Mouse (Mus musculus): ENCODE results near the gene Cyp4f18. TPM values are rescaled to one million over a fixed set of nuclear protein-coding genes. Genes with fewer than 3 reads are reported as not detected.
"Not testable (repeated sequence)": the region's sequence is repeated elsewhere in the genome, so short reads cannot be mapped to it uniquely, and the experiment has no call there.

The Cyp4f18 gene
- polyA plus RNA-seq, 1 experiment from 2014 or later, result 0.81 TPM

DNA sequence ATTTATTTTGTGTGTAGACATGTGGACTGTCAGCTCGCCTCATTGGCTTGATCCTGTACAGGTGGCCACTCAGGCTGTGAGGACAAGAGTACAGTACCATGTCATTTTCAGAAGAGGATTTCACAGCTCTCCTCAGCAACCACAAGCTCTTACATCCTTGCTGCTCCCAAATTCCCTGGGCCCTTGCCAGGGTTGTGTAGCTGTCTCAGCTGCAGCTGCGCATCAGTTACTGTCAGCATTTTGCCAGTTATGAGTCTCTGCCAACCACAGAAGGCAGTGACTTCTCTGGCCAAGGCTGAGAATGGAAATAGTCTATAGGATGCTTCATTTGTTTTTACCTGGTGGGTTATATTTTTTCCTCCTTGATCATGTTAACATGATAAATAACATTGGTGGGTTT, 8.7 kb upstream of the Cyp4f18 start:
- Histone ChIP-seq H3K4me3 (ENCODE audit: low read depth, low read length) (no peak overlapping the region), H3K27ac (ENCODE audit: low read depth, low read length) (no peak overlapping the region), H3K4me2 (ENCODE audit: low read depth, low read length, severe bottlenecking) (no peak overlapping the region), H3K9me3 (ENCODE audit: control insufficient read depth, low read length) (no peaks in the 10 kb centered on the region), H3K36me3 (ENCODE audit: control insufficient read depth, insufficient read depth, low read length) (no peaks in the 10 kb centered on the region), H3K4me1 (replicated peaks; ENCODE audit: control insufficient read depth, insufficient read depth, low read length) (no peaks in the 10 kb centered on the region), H3K27me3 (ENCODE audit: control insufficient read depth, insufficient read depth, low read length) (no peaks in the 10 kb centered on the region), H3K9ac (ENCODE audit: low read length) (no peak overlapping the region)
- no peak for ATAC-seq (replicated peaks; ENCODE audit: low FRiP score)
- DNase-seq (ENCODE audit: low spot score), result no peak
- 69% methylated on average over 2 of the region's 2 CpGs for WGBS

DNA sequence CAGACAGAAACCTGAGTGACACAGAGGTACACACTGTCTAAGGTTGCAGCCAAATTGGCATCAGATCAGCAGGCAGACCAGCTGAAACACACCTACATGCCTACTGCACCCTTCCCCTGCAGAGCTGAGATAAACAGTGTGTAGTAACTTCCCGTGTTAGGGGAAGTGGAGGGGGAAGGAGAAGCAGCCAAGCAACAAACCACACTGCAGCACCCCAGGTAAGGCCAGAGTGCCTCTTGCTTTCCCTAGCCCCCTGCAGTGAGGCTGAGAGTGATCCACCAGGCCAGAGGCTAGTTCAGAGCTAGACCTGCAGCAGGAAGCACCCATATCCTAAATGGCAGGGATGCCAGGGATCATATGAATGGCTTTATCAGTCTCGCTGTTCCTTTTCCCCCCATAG, 7.9 kb upstream of the Cyp4f18 start:
- WGBS, result 77% methylated on average over 2 of the region's 2 CpGs
- not testable (repeated sequence) for H3K36me3 ChIP-seq (ENCODE audit: control insufficient read depth, insufficient read depth, low read length); H3K9ac ChIP-seq (ENCODE audit: low read length); ATAC-seq (replicated peaks; ENCODE audit: low FRiP score); H3K27ac ChIP-seq (ENCODE audit: low read depth, low read length); H3K9me3 ChIP-seq (ENCODE audit: control insufficient read depth, low read length); H3K27me3 ChIP-seq (ENCODE audit: control insufficient read depth, insufficient read depth, low read length); H3K4me1 ChIP-seq (replicated peaks; ENCODE audit: control insufficient read depth, insufficient read depth, low read length); H3K4me2 ChIP-seq (ENCODE audit: low read depth, low read length, severe bottlenecking); DNase-seq (ENCODE audit: low spot score); H3K4me3 ChIP-seq (ENCODE audit: low read depth, low read length)

- H3K27ac ChIP-seq (ENCODE audit: low read depth, low read length); H3K36me3 ChIP-seq (ENCODE audit: control insufficient read depth, insufficient read depth, low read length); H3K27me3 ChIP-seq (ENCODE audit: control insufficient read depth, insufficient read depth, low read length); ATAC-seq (replicated peaks; ENCODE audit: low FRiP score); H3K9me3 ChIP-seq (ENCODE audit: control insufficient read depth, low read length); H3K9ac ChIP-seq (ENCODE audit: low read length); H3K4me3 ChIP-seq (ENCODE audit: low read depth, low read length); H3K4me1 ChIP-seq (replicated peaks; ENCODE audit: control insufficient read depth, insufficient read depth, low read length); H3K4me2 ChIP-seq (ENCODE audit: low read depth, low read length, severe bottlenecking); DNase-seq (ENCODE audit: low spot score): not testable (repeated sequence)
- 79% methylated on average over 6 of the region's 6 CpGs for WGBS
Measured at GRCm38 (mm10) chr8:72013506-72014228, 4.2 kb upstream of the Cyp4f18 start.

DNA sequence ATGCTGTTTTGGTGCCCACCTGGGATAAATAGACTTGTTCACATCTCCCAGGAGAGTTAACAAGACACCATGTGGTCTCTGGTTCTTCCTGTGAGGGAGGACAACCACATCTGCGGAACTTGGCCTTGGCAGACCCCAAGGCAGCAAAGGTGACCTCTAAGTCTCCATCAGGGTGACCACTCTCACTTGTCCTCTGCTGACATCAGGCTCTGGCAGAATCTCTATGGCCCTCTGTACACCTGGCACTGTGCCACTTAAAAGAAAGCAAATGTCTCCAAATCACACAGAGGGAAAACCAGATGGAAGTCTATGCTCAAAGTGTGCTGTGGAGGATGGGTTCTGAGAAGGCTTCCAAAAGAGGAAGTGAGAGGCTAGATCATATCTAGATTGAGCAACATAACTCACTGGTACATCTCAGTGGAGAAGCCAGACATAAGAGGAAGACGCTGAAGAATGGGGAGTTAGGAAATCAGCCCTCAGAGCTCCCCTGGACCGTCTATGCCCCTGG, 1.2 kb downstream of the Cyp4f18 start:
- Histone ChIP-seq H3K27me3 (ENCODE audit: control insufficient read depth, insufficient read depth, low read length) (no peaks in the 10 kb centered on the region), H3K9ac (ENCODE audit: low read length) (no peak overlapping the region), H3K9me3 (ENCODE audit: control insufficient read depth, low read length) (no peaks in the 10 kb centered on the region), H3K27ac (ENCODE audit: low read depth, low read length) (no peak overlapping the region), H3K4me3 (ENCODE audit: low read depth, low read length) (no peak overlapping the region), H3K4me1 (replicated peaks; ENCODE audit: control insufficient read depth, insufficient read depth, low read length) (no peaks in the 10 kb centered on the region), H3K36me3 (ENCODE audit: control insufficient read depth, insufficient read depth, low read length) (no peaks in the 10 kb centered on the region), H3K4me2 (ENCODE audit: low read depth, low read length, severe bottlenecking) (no peak overlapping the region)
- no peak for DNase-seq (ENCODE audit: low spot score)
- no peak for ATAC-seq (replicated peaks; ENCODE audit: low FRiP score)
- 82% methylated on average over 3 of the region's 3 CpGs for WGBS

- Histone ChIP-seq H3K4me1 (replicated peaks; ENCODE audit: control insufficient read depth, insufficient read depth, low read length) (no peaks in the 10 kb centered on the region), H3K36me3 (ENCODE audit: control insufficient read depth, insufficient read depth, low read length) (no peaks in the 10 kb centered on the region), H3K4me3 (ENCODE audit: low read depth, low read length) (no peak overlapping the region), H3K9ac (ENCODE audit: low read length) (no peak overlapping the region), H3K27ac (ENCODE audit: low read depth, low read length) (no peak overlapping the region), H3K27me3 (ENCODE audit: control insufficient read depth, insufficient read depth, low read length) (no peaks in the 10 kb centered on the region), H3K9me3 (ENCODE audit: control insufficient read depth, low read length) (no peaks in the 10 kb centered on the region), H3K4me2 (ENCODE audit: low read depth, low read length, severe bottlenecking) (no peak overlapping the region)
- 81% methylated on average over 1 of the region's 1 CpGs for WGBS
- DNase-seq (ENCODE audit: low spot score), result no peak
- ATAC-seq (replicated peaks; ENCODE audit: low FRiP score), result no peak
Measured at GRCm38 (mm10) chr8:72006763-72007162, 2.7 kb downstream of the Cyp4f18 start.

DNA sequence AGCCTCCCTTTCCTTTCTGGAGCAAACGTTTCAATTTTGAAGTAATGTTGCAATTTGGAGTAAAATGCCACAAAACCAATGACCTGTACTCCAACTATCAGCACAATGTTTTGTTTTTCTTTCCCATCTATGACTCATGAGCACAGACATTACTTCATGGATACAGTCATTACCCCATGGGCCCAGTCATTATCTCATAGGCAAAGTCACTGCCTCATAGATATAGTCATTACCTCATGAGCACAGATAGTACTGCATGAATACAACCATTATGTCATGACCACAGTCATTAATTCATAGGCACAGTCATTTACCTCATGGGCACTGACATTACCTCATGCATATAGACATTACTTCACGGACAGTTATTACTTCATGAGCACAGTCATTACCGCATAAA, 3.5 kb downstream of the Cyp4f18 start:
- WGBS, result 80% methylated on average over 3 of the region's 3 CpGs

GRCm38 (mm10) chr8:72002942-72003341, 6.5 kb downstream of the Cyp4f18 start:
- H3K27me3 ChIP-seq (ENCODE audit: control insufficient read depth, insufficient read depth, low read length), result no peaks in the 10 kb centered on the region
- ATAC-seq (replicated peaks; ENCODE audit: low FRiP score), result no peak

More for the DNA sequence above, 3.5 kb downstream of the Cyp4f18 start:
- Histone ChIP-seq H3K36me3 (ENCODE audit: control insufficient read depth, insufficient read depth, low read length) (no peaks in the 10 kb centered on the region), H3K27me3 (ENCODE audit: control insufficient read depth, insufficient read depth, low read length) (no peaks in the 10 kb centered on the region), H3K9me3 (ENCODE audit: control insufficient read depth, low read length) (no peaks in the 10 kb centered on the region), H3K4me2 (ENCODE audit: low read depth, low read length, severe bottlenecking) (no peak overlapping the region), H3K4me1 (replicated peaks; ENCODE audit: control insufficient read depth, insufficient read depth, low read length) (no peaks in the 10 kb centered on the region), H3K27ac (ENCODE audit: low read depth, low read length) (no peak overlapping the region), H3K4me3 (ENCODE audit: low read depth, low read length) (no peak overlapping the region), H3K9ac (ENCODE audit: low read length) (no peak overlapping the region)
- DNase-seq (ENCODE audit: low spot score), result no peak
- no peak for ATAC-seq (replicated peaks; ENCODE audit: low FRiP score)

GRCm38 (mm10) chr8:72000223-72000622, 9.2 kb downstream of the Cyp4f18 start:
- Histone ChIP-seq H3K4me2 (ENCODE audit: low read depth, low read length, severe bottlenecking) (no peak overlapping the region), H3K9me3 (ENCODE audit: control insufficient read depth, low read length) (no peaks in the 10 kb centered on the region), H3K4me1 (replicated peaks; ENCODE audit: control insufficient read depth, insufficient read depth, low read length) (no peaks in the 10 kb centered on the region), H3K4me3 (ENCODE audit: low read depth, low read length) (no peak overlapping the region), H3K36me3 (ENCODE audit: control insufficient read depth, insufficient read depth, low read length) (no peaks in the 10 kb centered on the region), H3K9ac (ENCODE audit: low read length) (no peak overlapping the region), H3K27ac (ENCODE audit: low read depth, low read length) (no peak overlapping the region), H3K27me3 (ENCODE audit: control insufficient read depth, insufficient read depth, low read length) (no peaks in the 10 kb centered on the region)
- ATAC-seq (replicated peaks; ENCODE audit: low FRiP score) (no peak), DNase-seq (ENCODE audit: low spot score) (no peak)
- WGBS, result 67% methylated on average over 3 of the region's 3 CpGs

More at GRCm38 (mm10) chr8:72002942-72003341, 6.5 kb downstream of the Cyp4f18 start:
- H3K4me3 ChIP-seq (ENCODE audit: low read depth, low read length), result no peak overlapping the region
- no peak overlapping the region for H3K9ac ChIP-seq (ENCODE audit: low read length)
- no peaks in the 10 kb centered on the region for H3K36me3 ChIP-seq (ENCODE audit: control insufficient read depth, insufficient read depth, low read length)
- no peak overlapping the region for H3K27ac ChIP-seq (ENCODE audit: low read depth, low read length)
- H3K4me1 ChIP-seq (replicated peaks; ENCODE audit: control insufficient read depth, insufficient read depth, low read length), result no peaks in the 10 kb centered on the region
- DNase-seq (ENCODE audit: low spot score), result no peak
- no peaks in the 10 kb centered on the region for H3K9me3 ChIP-seq (ENCODE audit: control insufficient read depth, low read length)
- H3K4me2 ChIP-seq (ENCODE audit: low read depth, low read length, severe bottlenecking), result no peak overlapping the region

- no peak for ATAC-seq (replicated peaks; ENCODE audit: low FRiP score)
- WGBS, result 92% methylated on average over 1 of the region's 1 CpGs
- DNase-seq (ENCODE audit: low spot score), result no peak
- Histone ChIP-seq H3K4me3 (ENCODE audit: low read depth, low read length) (no peak overlapping the region), H3K27me3 (ENCODE audit: control insufficient read depth, insufficient read depth, low read length) (no peaks in the 10 kb centered on the region), H3K9ac (ENCODE audit: low read length) (no peak overlapping the region), H3K9me3 (ENCODE audit: control insufficient read depth, low read length) (no peaks in the 10 kb centered on the region), H3K27ac (ENCODE audit: low read depth, low read length) (no peak overlapping the region), H3K36me3 (ENCODE audit: control insufficient read depth, insufficient read depth, low read length) (no peaks in the 10 kb centered on the region), H3K4me2 (ENCODE audit: low read depth, low read length, severe bottlenecking) (no peak overlapping the region), H3K4me1 (replicated peaks; ENCODE audit: control insufficient read depth, insufficient read depth, low read length) (no peaks in the 10 kb centered on the region)
Measured at GRCm38 (mm10) chr8:71999434-71999833, 10.0 kb downstream of the Cyp4f18 start.

All from forebrain, embryonic 11.5 days (tissue).